Mouse (Mus musculus) G1E (cell line): ENCODE results near the gene Rras2. TPM values are rescaled to one million over a fixed set of nuclear protein-coding genes. Genes with fewer than 3 reads are reported as not detected.

Experiments
- ATAC-seq: 2 replicates; pipeline ENCODE4 v1.8.0; 2016; ENCODE audit warnings: mild to moderate bottlenecking; ENCODE audit not compliant: insufficient number of reproducible peaks, poor library complexity, low FRiP score, severe bottlenecking; ENCODE audit errors: extremely low read depth
- DNase-seq: peaks from one replicate; pipeline ENCODE4 v3.0.0; 2012; ENCODE audit warnings: low spot score
- H3K27me3 ChIP-seq: 2 replicates; pipeline ENCODE4 v1.6.1; 2012; ENCODE audit warnings: mild to moderate bottlenecking, low read length, inconsistent platforms; ENCODE audit not compliant: insufficient read depth
- H3K36me3 ChIP-seq: replicated peaks from 2 replicates; pipeline ENCODE3; 2012; ENCODE audit warnings: mild to moderate bottlenecking, inconsistent platforms
- H3K4me1 ChIP-seq: 2 replicates; pipeline ENCODE4 v1.6.1; 2012; ENCODE audit warnings: low read depth, low read length, inconsistent platforms, mixed read lengths; ENCODE audit not compliant: insufficient read depth
- H3K4me3 ChIP-seq: 2 replicates; pipeline ENCODE4 v1.5.1; 2012; ENCODE audit warnings: low read depth, mild to moderate bottlenecking, inconsistent platforms, low read length, moderate library complexity, mixed read lengths
- H3K9me3 ChIP-seq: replicated peaks from 2 replicates; pipeline ENCODE4 v1.6.1; 2012; ENCODE audit warnings: inconsistent platforms
- CTCF ChIP-seq: IDR thresholded peaks from 2 replicates; pipeline ENCODE4 v1.5.1; 2012; ENCODE audit warnings: low read depth, low read length, inconsistent platforms, mixed read lengths
- GATA1 ChIP-seq: IDR thresholded peaks from 2 replicates; pipeline ENCODE4 v1.6.1; 2012; ENCODE audit warnings: borderline replicate concordance, low read length, inconsistent platforms, mixed read lengths
- GATA2 ChIP-seq: IDR thresholded peaks from 2 replicates; pipeline ENCODE4 v1.6.1; 2012; ENCODE audit warnings: low read depth, low read length, inconsistent platforms, borderline replicate concordance
- POLR2AphosphoS5 ChIP-seq: IDR thresholded peaks from 2 replicates; pipeline ENCODE4 v1.6.1; 2012; ENCODE audit warnings: low read depth, low read length, inconsistent platforms; ENCODE audit not compliant: insufficient replicate concordance
- TAL1 ChIP-seq: conservative IDR thresholded peaks from 2 replicates; pipeline ENCODE4 v1.6.1; 2012; ENCODE audit warnings: low read depth, low read length, inconsistent platforms, mixed read lengths
- polyA plus RNA-seq: library from polyadenylated mRNA; stranded (reverse); fragments of >175 nt; gene quantifications from 2 replicates; pipeline ENCODE4 v1.2.3, GENCODE M21; 2012
- total RNA-seq, 2 experiments: library from RNA; stranded (forward) in 1 of 2; stranded (reverse) in 1 of 2; fragments of 200-1000 nt in 1 of 2; fragments of >200 nt in 1 of 2; fragmentation: Nextera tagmentation in 1 of 2; gene quantifications; 2 replicates each; pipeline ENCODE4 v1.2.3; 2014 to 2017

Rras2 gene
- total and polyA plus RNA-seq, 3 experiments: 0.05 TPM; not detected in 2

DNA sequence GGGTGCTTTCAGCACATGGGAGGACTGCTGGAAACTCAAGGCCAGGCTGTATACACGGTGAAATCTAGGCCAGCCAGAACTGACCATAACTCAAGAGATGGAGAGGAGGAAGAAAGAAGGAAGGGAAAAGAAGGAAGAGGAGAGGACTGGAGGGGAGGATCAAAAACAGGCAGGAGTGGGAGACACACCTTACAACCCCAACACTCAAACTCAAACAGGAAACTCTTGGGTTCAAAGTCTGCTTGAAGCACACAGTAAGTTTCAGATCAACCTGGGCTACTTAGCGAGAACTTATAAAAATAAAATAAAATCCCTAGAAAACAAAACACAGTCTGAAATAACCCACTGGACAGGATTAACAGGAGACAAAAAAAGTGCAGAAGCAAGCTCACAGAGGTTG, 71.8 kb downstream of the Rras2 start:
- Histone ChIP-seq H3K27me3 (no peaks in the 10 kb centered on the region), H3K4me1 (no peaks in the 10 kb centered on the region), H3K9me3 (no peaks in the 10 kb centered on the region), H3K36me3 (no peaks in the 10 kb centered on the region), H3K4me3 (no peak overlapping the region)
- TF ChIP-seq POLR2AphosphoS5 (no peak), GATA2 (no peak), TAL1 (no peak), CTCF (no peak), GATA1 (no peak)
- ATAC-seq (no peak), DNase-seq (no peak)

DNA sequence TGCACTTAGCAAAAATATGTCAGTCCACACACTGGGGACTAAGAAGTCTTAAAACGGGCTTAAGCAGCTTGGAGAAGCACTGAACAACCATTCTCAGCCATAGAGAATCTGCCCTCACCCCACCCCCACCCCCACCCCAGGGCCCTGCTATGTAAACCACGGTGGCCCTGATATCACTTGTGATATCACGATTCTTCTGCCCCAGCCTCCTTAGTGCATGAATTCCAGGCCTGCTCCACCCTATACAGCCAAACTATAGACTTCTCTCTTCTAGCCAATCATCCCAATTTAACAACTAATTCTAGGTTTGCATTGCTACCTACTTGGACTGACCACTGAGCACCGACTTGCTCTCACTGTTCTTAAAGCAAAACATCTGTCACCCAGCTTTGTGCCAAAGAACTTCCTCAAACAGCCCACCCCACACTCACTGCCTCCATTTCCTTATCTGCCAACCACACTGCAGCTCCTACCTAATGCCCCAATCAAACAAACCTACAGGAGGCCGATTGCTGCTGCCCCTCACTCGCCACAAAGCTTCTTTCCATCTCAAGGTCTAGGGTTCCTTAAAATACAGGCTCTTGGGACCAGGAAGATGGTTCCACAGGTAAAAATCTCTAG, 73.5 kb downstream of the Rras2 start:
- Histone ChIP-seq H3K9me3 (no peaks in the 10 kb centered on the region), H3K36me3 (no peaks in the 10 kb centered on the region), H3K27me3 (no peaks in the 10 kb centered on the region), H3K4me3 (no peak overlapping the region), H3K4me1 (no peaks in the 10 kb centered on the region)
- ATAC-seq: no peak
- TF ChIP-seq GATA2 (no peak), POLR2AphosphoS5 (no peak), GATA1 (no peak), TAL1 (no peak), CTCF (no peak)
- no peak for DNase-seq

GRCm38 (mm10) chr7:114042973-114043928, 74.3 kb downstream of the Rras2 start:
- Histone ChIP-seq H3K4me1 (no peaks in the 10 kb centered on the region), H3K9me3 (no peaks in the 10 kb centered on the region), H3K36me3 (no peaks in the 10 kb centered on the region), H3K27me3 (no peaks in the 10 kb centered on the region), H3K4me3 (no peak overlapping the region)
- DNase-seq (no peak), ATAC-seq (no peak)
- no peak for TF ChIP-seq GATA1
- TF ChIP-seq TAL1: no peak
- no peak for TF ChIP-seq CTCF
- TF ChIP-seq POLR2AphosphoS5: no peak
- TF ChIP-seq GATA2: no peak

DNA sequence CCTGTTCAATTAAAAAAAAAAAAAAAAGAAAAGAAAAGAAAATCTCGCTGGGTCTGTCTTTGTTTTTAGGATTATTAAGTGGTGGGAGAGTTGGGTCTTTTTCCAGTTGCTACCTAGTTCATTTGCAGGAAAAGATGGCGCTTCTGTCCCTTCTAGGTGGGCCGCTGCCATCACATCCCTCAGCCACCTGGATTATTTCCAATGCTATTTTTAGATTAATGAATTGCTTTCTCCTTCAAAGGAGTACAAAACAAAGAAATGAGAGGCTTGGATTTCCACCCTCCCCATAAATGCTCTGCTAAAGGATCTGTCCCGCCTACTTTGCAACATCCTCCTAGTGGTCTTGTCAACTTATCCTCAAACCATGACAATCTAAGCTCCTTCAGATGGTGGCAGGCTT, 76.2 kb downstream of the Rras2 start:
- ATAC-seq: no peak
- DNase-seq: no peak
- no peaks in the 10 kb centered on the region for H3K4me1 ChIP-seq
- no peaks in the 10 kb centered on the region for H3K9me3 ChIP-seq
- no peak for TF ChIP-seq TAL1
- TF ChIP-seq CTCF: no peak
- TF ChIP-seq GATA2: no peak
- no peak for TF ChIP-seq POLR2AphosphoS5
- no peak for TF ChIP-seq GATA1
- H3K4me3 ChIP-seq: no peak overlapping the region
- no peaks in the 10 kb centered on the region for H3K36me3 ChIP-seq
- no peaks in the 10 kb centered on the region for H3K27me3 ChIP-seq

DNA sequence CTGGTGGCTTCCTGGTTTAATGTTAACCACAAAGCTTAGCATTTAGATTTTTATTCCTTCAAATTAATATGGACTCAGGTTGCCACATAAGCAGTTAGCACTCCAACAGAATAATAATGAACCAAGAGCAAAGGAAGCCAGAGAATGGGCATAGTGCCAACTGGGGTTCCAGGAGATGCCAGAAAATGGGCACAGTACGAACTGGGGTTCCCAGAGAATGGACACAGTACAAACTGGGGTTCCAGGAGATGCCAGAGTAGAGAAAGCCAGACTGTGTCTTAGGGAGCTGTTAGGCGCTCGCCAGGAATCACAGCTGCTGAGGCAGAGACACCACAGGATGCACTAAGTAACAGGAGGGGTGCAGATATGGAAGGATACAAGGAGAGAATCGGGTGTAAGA, 80.3 kb downstream of the Rras2 start:
- Histone ChIP-seq H3K4me1 (no peaks in the 10 kb centered on the region), H3K36me3 (no peaks in the 10 kb centered on the region), H3K27me3 (no peaks in the 10 kb centered on the region), H3K4me3 (no peak overlapping the region), H3K9me3 (no peaks in the 10 kb centered on the region)
- TF ChIP-seq TAL1 (no peak), GATA2 (no peak), POLR2AphosphoS5 (no peak), CTCF (no peak), GATA1 (no peak)
- DNase-seq (no peak), ATAC-seq (no peak)

GRCm38 (mm10) chr7:114029596-114029995, 88.0 kb downstream of the Rras2 start:
- no peaks in the 10 kb centered on the region for H3K27me3 ChIP-seq
- no peaks in the 10 kb centered on the region for H3K36me3 ChIP-seq
- no peak for DNase-seq
- no peaks in the 10 kb centered on the region for H3K9me3 ChIP-seq
- H3K4me1 ChIP-seq: no peaks in the 10 kb centered on the region
- H3K4me3 ChIP-seq: no peak overlapping the region
- TF ChIP-seq GATA2 (no peak), CTCF (no peak), TAL1 (no peak), GATA1 (no peak), POLR2AphosphoS5 (no peak)
- no peak for ATAC-seq
